Mouse (Mus musculus): ENCODE measurements around the gene Ceacam10. TPM values are rescaled to one million over a fixed set of nuclear protein-coding genes. Genes with fewer than 3 reads are reported as not detected.

Ceacam10 gene
- polyA plus RNA-seq, 1 experiment from 2014 or later, result 5.3 TPM

- no peak for DNase-seq
- H3K27ac ChIP-seq (ENCODE audit: low read depth), result 0 out of 2 replicates have a peak within 1 kb of the TSS, but pooled peaks have one; percentile 22
- 54% methylated on average over 6 of the region's 6 CpGs for WGBS (ENCODE audit: insufficient replicate concordance)
- no peak for TF ChIP-seq CTCF (IDR thresholded peaks at IDR 0.05; ENCODE audit: low read depth)
- no peak for TF ChIP-seq EP300 (IDR thresholded peaks at IDR 0.05; ENCODE audit: low read depth)
- H3K4me1 ChIP-seq (ENCODE audit: insufficient read depth), result no peaks in the 10 kb centered on the region
- H3K36me3 ChIP-seq (replicated peaks; ENCODE audit: insufficient read depth, low read length), result no peaks in the 10 kb centered on the region
- no peaks in the 10 kb centered on the region for H3K9me3 ChIP-seq (ENCODE audit: low read length)
- H3K27me3 ChIP-seq (ENCODE audit: insufficient read depth, low read length), result no peaks in the 10 kb centered on the region
- H3K9ac ChIP-seq (replicated peaks), result 0 out of 2 replicates have a peak within 1 kb of the TSS, but pooled peaks have one; percentile 38
- H3K4me3 ChIP-seq (ENCODE audit: low read depth, low read length), result peak within 1 kb of the TSS; percentile 26
- no peak for ATAC-seq
- peak within 1 kb of the TSS; percentile 9; the same call in 1 of the 2 replicates for H3K4me2 ChIP-seq (ENCODE audit: low read depth, low read length)
These were observed 16.8 kb upstream of the Ceacam10 start, which contains the start of gene Cd177 for GRCm38 (mm10) chr7:24760211-24760610. Gene Cd177, minus strand, starts transcription at chr7:24760311.

DNA sequence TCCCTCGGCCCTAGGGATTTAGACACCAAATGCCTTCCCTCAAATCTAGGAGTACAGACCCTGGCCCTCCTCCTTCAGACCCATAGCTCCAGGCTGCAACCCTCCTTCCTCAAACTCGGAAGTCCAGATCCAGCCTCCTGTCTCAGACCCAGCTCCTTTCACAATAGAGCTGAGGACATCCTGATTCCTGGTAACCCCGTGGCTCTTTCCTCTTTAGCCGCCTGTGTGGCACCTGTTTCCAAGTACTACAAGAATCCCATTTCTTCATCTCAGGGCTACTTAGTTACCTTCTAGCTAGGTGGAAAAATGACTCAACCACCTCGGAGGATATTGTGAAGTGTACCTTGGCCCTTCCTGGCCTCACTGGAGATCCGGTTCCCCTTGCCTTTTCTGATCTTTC is 15.8 kb upstream of the Ceacam10 start:
- no peaks in the 10 kb centered on the region for H3K9me3 ChIP-seq (ENCODE audit: low read length)
- no peak overlapping the region for H3K9ac ChIP-seq (replicated peaks)
- no peak overlapping the region for H3K27ac ChIP-seq (ENCODE audit: low read depth)
- H3K36me3 ChIP-seq (replicated peaks; ENCODE audit: insufficient read depth, low read length), result no peaks in the 10 kb centered on the region
- no peaks in the 10 kb centered on the region for H3K27me3 ChIP-seq (ENCODE audit: insufficient read depth, low read length)
- H3K4me1 ChIP-seq (ENCODE audit: insufficient read depth), result no peaks in the 10 kb centered on the region
- 0 out of 2 replicates have a peak overlapping the region, but pooled peaks have one; percentile 6 for H3K4me2 ChIP-seq (ENCODE audit: low read depth, low read length)
- ATAC-seq (no peak), DNase-seq (no peak)
- 44% methylated on average over 6 of the region's 6 CpGs for WGBS (ENCODE audit: insufficient replicate concordance)
- H3K4me3 ChIP-seq (ENCODE audit: low read depth, low read length), result no peak overlapping the region
- TF ChIP-seq CTCF (IDR thresholded peaks at IDR 0.05; ENCODE audit: low read depth), result no peak
- no peak for TF ChIP-seq EP300 (IDR thresholded peaks at IDR 0.05; ENCODE audit: low read depth)

GRCm38 (mm10) chr7:24762574-24762973 is 14.4 kb upstream of the Ceacam10 start:
- no peak for TF ChIP-seq CTCF (IDR thresholded peaks at IDR 0.05; ENCODE audit: low read depth)
- TF ChIP-seq EP300 (IDR thresholded peaks at IDR 0.05; ENCODE audit: low read depth), result no peak
- Histone ChIP-seq H3K4me3 (ENCODE audit: low read depth, low read length) (no peak overlapping the region), H3K36me3 (replicated peaks; ENCODE audit: insufficient read depth, low read length) (no peaks in the 10 kb centered on the region), H3K4me2 (ENCODE audit: low read depth, low read length) (no peak overlapping the region), H3K27ac (ENCODE audit: low read depth) (no peak overlapping the region), H3K9me3 (ENCODE audit: low read length) (no peaks in the 10 kb centered on the region), H3K4me1 (ENCODE audit: insufficient read depth) (no peaks in the 10 kb centered on the region), H3K27me3 (ENCODE audit: insufficient read depth, low read length) (no peaks in the 10 kb centered on the region), H3K9ac (replicated peaks) (no peak overlapping the region)
- DNase-seq (no peak), ATAC-seq (no peak)
- WGBS (ENCODE audit: insufficient replicate concordance), result 80% methylated on average over 8 of the region's 8 CpGs

- Histone ChIP-seq H3K4me2 (ENCODE audit: low read depth, low read length) (no peak overlapping the region), H3K9me3 (ENCODE audit: low read length) (no peaks in the 10 kb centered on the region), H3K27me3 (ENCODE audit: insufficient read depth, low read length) (no peaks in the 10 kb centered on the region), H3K4me3 (ENCODE audit: low read depth, low read length) (no peak overlapping the region), H3K27ac (ENCODE audit: low read depth) (no peak overlapping the region), H3K36me3 (replicated peaks; ENCODE audit: insufficient read depth, low read length) (no peaks in the 10 kb centered on the region), H3K9ac (replicated peaks) (no peak overlapping the region), H3K4me1 (ENCODE audit: insufficient read depth) (no peaks in the 10 kb centered on the region)
- ATAC-seq (no peak), DNase-seq (no peak)
- no peak for TF ChIP-seq EP300 (IDR thresholded peaks at IDR 0.05; ENCODE audit: low read depth)
- TF ChIP-seq CTCF (IDR thresholded peaks at IDR 0.05; ENCODE audit: low read depth), result no peak
These were observed 5.6 kb upstream of the Ceacam10 start for GRCm38 (mm10) chr7:24771361-24771760.

DNA sequence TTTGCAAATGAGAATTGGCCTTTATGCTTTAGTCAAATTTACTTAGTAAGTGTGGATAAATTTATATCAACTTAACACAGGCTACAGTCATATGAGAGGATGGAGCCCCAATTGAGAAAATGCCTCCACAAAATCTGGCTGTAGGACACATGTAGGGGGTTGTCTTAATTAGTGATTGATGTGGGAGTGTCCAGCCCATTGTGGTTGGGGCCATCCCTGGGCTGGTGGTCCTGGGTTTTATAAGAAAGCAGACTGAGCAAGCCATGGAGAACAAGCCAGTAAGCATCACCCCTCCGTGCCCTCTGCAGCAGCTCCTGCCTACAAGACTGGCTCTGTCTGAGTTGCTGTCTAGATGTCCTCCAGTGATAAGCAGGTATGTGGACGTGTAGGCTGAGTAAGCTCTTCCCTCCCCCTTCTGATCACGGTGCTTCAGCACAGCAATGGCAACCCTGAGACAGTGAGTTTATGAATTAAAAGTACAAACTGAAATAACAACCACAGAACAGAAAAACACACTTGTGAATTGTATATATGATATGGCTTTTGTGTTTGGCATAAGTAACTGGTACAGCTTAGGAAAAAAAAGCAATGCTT is 3.0 kb upstream of the Ceacam10 start:
- Histone ChIP-seq H3K4me3 (ENCODE audit: low read depth, low read length) (no peak overlapping the region), H3K9me3 (ENCODE audit: low read length) (no peaks in the 10 kb centered on the region), H3K27ac (ENCODE audit: low read depth) (no peak overlapping the region), H3K27me3 (ENCODE audit: insufficient read depth, low read length) (no peaks in the 10 kb centered on the region), H3K9ac (replicated peaks) (no peak overlapping the region), H3K4me1 (ENCODE audit: insufficient read depth) (no peaks in the 10 kb centered on the region), H3K4me2 (ENCODE audit: low read depth, low read length) (no peak overlapping the region), H3K36me3 (replicated peaks; ENCODE audit: insufficient read depth, low read length) (no peaks in the 10 kb centered on the region)
- WGBS (ENCODE audit: insufficient replicate concordance), result 37% methylated on average over 3 of the region's 3 CpGs
- DNase-seq (no peak), ATAC-seq (no peak)
- TF ChIP-seq EP300 (IDR thresholded peaks at IDR 0.05; ENCODE audit: low read depth), result no peak
- TF ChIP-seq CTCF (IDR thresholded peaks at IDR 0.05; ENCODE audit: low read depth), result no peak

DNA sequence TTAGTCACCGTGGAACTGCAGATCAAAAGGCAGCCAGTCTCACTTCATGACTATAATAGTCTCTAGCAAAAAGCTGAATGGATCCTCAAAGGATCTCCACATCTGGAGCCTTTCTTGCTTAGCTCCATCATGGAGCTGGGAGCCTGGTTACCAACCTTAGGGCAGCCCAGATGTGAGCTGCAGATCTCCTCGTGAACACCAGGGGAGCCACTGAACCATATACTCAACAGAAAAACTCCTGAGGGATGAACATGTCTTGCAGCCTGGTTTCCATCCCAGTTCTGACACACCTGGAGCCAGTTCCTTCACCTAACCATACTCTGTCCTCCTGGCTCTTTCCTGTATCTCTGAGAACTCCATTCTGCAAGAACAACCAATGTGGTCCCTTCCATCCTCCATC is 861 bp upstream of the Ceacam10 start:
- Histone ChIP-seq H3K9me3 (ENCODE audit: low read length) (no peaks in the 10 kb centered on the region), H3K4me1 (ENCODE audit: insufficient read depth) (no peaks in the 10 kb centered on the region), H3K36me3 (replicated peaks; ENCODE audit: insufficient read depth, low read length) (no peaks in the 10 kb centered on the region), H3K27ac (ENCODE audit: low read depth) (no peak overlapping the region), H3K4me2 (ENCODE audit: low read depth, low read length) (no peak overlapping the region), H3K27me3 (ENCODE audit: insufficient read depth, low read length) (no peaks in the 10 kb centered on the region), H3K9ac (replicated peaks) (no peak overlapping the region), H3K4me3 (ENCODE audit: low read depth, low read length) (no peak overlapping the region)
- ATAC-seq, result no peak
- no peak for DNase-seq
- 70% methylated on average over 2 of the region's 2 CpGs for WGBS (ENCODE audit: insufficient replicate concordance)
- no peak for TF ChIP-seq EP300 (IDR thresholded peaks at IDR 0.05; ENCODE audit: low read depth)
- TF ChIP-seq CTCF (IDR thresholded peaks at IDR 0.05; ENCODE audit: low read depth), result no peak
